Mouse (Mus musculus): ENCODE measurements at regions not wholly inside any gene's neighbourhood (a gene's known extent, or its start where the extent isn't known, plus 50 kb on each side); places are given as distances from the start of the nearest gene placed in this dataset.

- Histone ChIP-seq H3K4me2 (no peak overlapping the region), H3K4me3 (no peak overlapping the region), H3K27ac (replicated peaks) (no peak overlapping the region), H3K9me3 (no peaks in the 10 kb centered on the region), H3K27me3 (no peaks in the 10 kb centered on the region), H3K4me1 (replicated peaks) (no peaks in the 10 kb centered on the region), H3K9ac (no peak overlapping the region), H3K36me3 (no peaks in the 10 kb centered on the region)
- no peak for ATAC-seq (ENCODE audit: low read depth)
- WGBS, result 11% methylated on average over 3 of the region's 3 CpGs
Measured at GRCm38 (mm10) chr8:80251595-80251994, 193.8 kb upstream of the Hhip start.

- no peak overlapping the region for H3K9ac ChIP-seq
- H3K27ac ChIP-seq (replicated peaks), result no peak overlapping the region
- H3K4me1 ChIP-seq (replicated peaks), result no peaks in the 10 kb centered on the region
- ATAC-seq (ENCODE audit: low read depth), result no peak
- H3K9me3 ChIP-seq, result no peaks in the 10 kb centered on the region
- WGBS, result 82% methylated on average over 7 of the region's 7 CpGs
- no peak overlapping the region for H3K4me3 ChIP-seq
- H3K4me2 ChIP-seq, result no peak overlapping the region
- no peaks in the 10 kb centered on the region for H3K27me3 ChIP-seq
- no peaks in the 10 kb centered on the region for H3K36me3 ChIP-seq
Measured at GRCm38 (mm10) chr8:80250305-80251161, 192.7 kb upstream of the Hhip start.

- Histone ChIP-seq H3K27ac (replicated peaks) (no peak overlapping the region), H3K4me3 (no peak overlapping the region), H3K36me3 (no peaks in the 10 kb centered on the region), H3K27me3 (no peaks in the 10 kb centered on the region), H3K4me2 (no peak overlapping the region), H3K4me1 (replicated peaks) (no peaks in the 10 kb centered on the region), H3K9ac (no peak overlapping the region), H3K9me3 (no peaks in the 10 kb centered on the region)
- ATAC-seq (ENCODE audit: low read depth), result no peak
- WGBS, result 79% methylated on average over 2 of the region's 2 CpGs
Measured at GRCm38 (mm10) chr8:80249762-80250161, 192.0 kb upstream of the Hhip start.

- Histone ChIP-seq H3K9me3 (no peaks in the 10 kb centered on the region), H3K27ac (replicated peaks) (no peak overlapping the region), H3K27me3 (no peaks in the 10 kb centered on the region), H3K9ac (no peak overlapping the region), H3K4me2 (no peak overlapping the region), H3K4me1 (replicated peaks) (no peaks in the 10 kb centered on the region), H3K36me3 (no peaks in the 10 kb centered on the region), H3K4me3 (no peak overlapping the region)
- 84% methylated on average over 4 of the region's 4 CpGs for WGBS
- ATAC-seq (ENCODE audit: low read depth), result no peak
Measured at GRCm38 (mm10) chr8:80239879-80240278, 182.1 kb upstream of the Hhip start.

- no peaks in the 10 kb centered on the region for H3K9me3 ChIP-seq
- ATAC-seq (ENCODE audit: low read depth), result no peak
- no peak overlapping the region for H3K9ac ChIP-seq
- H3K4me3 ChIP-seq, result no peak overlapping the region
- H3K27ac ChIP-seq (replicated peaks), result no peak overlapping the region
- no peaks in the 10 kb centered on the region for H3K36me3 ChIP-seq
- WGBS, result 77% methylated on average over 1 of the region's 1 CpGs
- H3K4me1 ChIP-seq (replicated peaks), result peaks cover 4% of the 10 kb centered on the region
- H3K27me3 ChIP-seq, result no peaks in the 10 kb centered on the region
- H3K4me2 ChIP-seq, result no peak overlapping the region
Measured at GRCm38 (mm10) chr8:80210361-80210760, 152.6 kb upstream of the Hhip start.

- no peak for ATAC-seq (ENCODE audit: low read depth)
- no peak overlapping the region for H3K4me2 ChIP-seq
- 16% methylated on average over 15 of the region's 15 CpGs for WGBS
- H3K9ac ChIP-seq, result no peak overlapping the region
- peaks cover 25% of the 10 kb centered on the region for H3K4me1 ChIP-seq (replicated peaks)
- no peaks in the 10 kb centered on the region for H3K27me3 ChIP-seq
- no peak overlapping the region for H3K4me3 ChIP-seq
- no peak overlapping the region for H3K27ac ChIP-seq (replicated peaks)
- no peaks in the 10 kb centered on the region for H3K9me3 ChIP-seq
- no peaks in the 10 kb centered on the region for H3K36me3 ChIP-seq
Measured at GRCm38 (mm10) chr8:80204678-80205654, 147.2 kb upstream of the Hhip start.

GRCm38 (mm10) chr8:80203769-80204677, 146.2 kb upstream of the Hhip start:
- H3K9me3 ChIP-seq, result no peaks in the 10 kb centered on the region
- no peak overlapping the region for H3K4me3 ChIP-seq
- H3K27me3 ChIP-seq, result no peaks in the 10 kb centered on the region
- WGBS, result 7% methylated on average over 4 of the region's 4 CpGs
- no peaks in the 10 kb centered on the region for H3K36me3 ChIP-seq
- H3K4me1 ChIP-seq (replicated peaks), result peaks cover 25% of the 10 kb centered on the region
- H3K27ac ChIP-seq (replicated peaks), result no peak overlapping the region
- H3K9ac ChIP-seq, result no peak overlapping the region
- ATAC-seq (ENCODE audit: low read depth), result no peak
- no peak overlapping the region for H3K4me2 ChIP-seq

GRCm38 (mm10) chr8:80197680-80198079, 139.9 kb upstream of the Hhip start:
- no peaks in the 10 kb centered on the region for H3K36me3 ChIP-seq
- no peak overlapping the region for H3K4me3 ChIP-seq
- no peak for ATAC-seq (ENCODE audit: low read depth)
- no peaks in the 10 kb centered on the region for H3K27me3 ChIP-seq
- no peak overlapping the region for H3K4me2 ChIP-seq
- no peaks in the 10 kb centered on the region for H3K9me3 ChIP-seq
- H3K4me1 ChIP-seq (replicated peaks), result no peaks in the 10 kb centered on the region
- WGBS, result 88% methylated on average over 4 of the region's 4 CpGs
- H3K27ac ChIP-seq (replicated peaks), result no peak overlapping the region
- H3K9ac ChIP-seq, result no peak overlapping the region

GRCm38 (mm10) chr8:80190510-80190908, 132.7 kb upstream of the Hhip start:
- Histone ChIP-seq H3K27me3 (no peaks in the 10 kb centered on the region), H3K9ac (no peak overlapping the region), H3K9me3 (no peaks in the 10 kb centered on the region), H3K4me2 (no peak overlapping the region), H3K4me1 (replicated peaks) (peaks cover 8% of the 10 kb centered on the region; the same call in 1 of the 2 replicates), H3K4me3 (no peak overlapping the region), H3K27ac (replicated peaks) (peak overlapping the region; percentile 18; the same call in 1 of the 2 replicates), H3K36me3 (no peaks in the 10 kb centered on the region)
- WGBS, result 45% methylated on average over 4 of the region's 4 CpGs
- ATAC-seq (ENCODE audit: low read depth), result peak; percentile 76

GRCm38 (mm10) chr8:80189797-80190509, 132.1 kb upstream of the Hhip start:
- H3K27me3 ChIP-seq, result no peaks in the 10 kb centered on the region
- WGBS, result 65% methylated on average over 10 of the region's 10 CpGs
- no peaks in the 10 kb centered on the region for H3K36me3 ChIP-seq
- no peak overlapping the region for H3K4me3 ChIP-seq
- H3K4me2 ChIP-seq, result no peak overlapping the region
- H3K9ac ChIP-seq, result no peak overlapping the region
- 0 out of 2 replicates have a peak overlapping the region, but pooled peaks have one; percentile 18 for H3K27ac ChIP-seq (replicated peaks)
- H3K4me1 ChIP-seq (replicated peaks), result peaks cover 8% of the 10 kb centered on the region; the same call in 1 of the 2 replicates
- ATAC-seq (ENCODE audit: low read depth), result peak; percentile 57
- no peaks in the 10 kb centered on the region for H3K9me3 ChIP-seq

- WGBS, result 55% methylated on average over 4 of the region's 4 CpGs
- Histone ChIP-seq H3K4me3 (no peak overlapping the region), H3K9me3 (no peaks in the 10 kb centered on the region), H3K36me3 (no peaks in the 10 kb centered on the region), H3K9ac (no peak overlapping the region), H3K27me3 (no peaks in the 10 kb centered on the region), H3K27ac (replicated peaks) (no peak overlapping the region), H3K4me1 (replicated peaks) (no peaks in the 10 kb centered on the region; the same call in 1 of the 2 replicates), H3K4me2 (no peak overlapping the region)
- ATAC-seq (ENCODE audit: low read depth), result no peak
Measured at GRCm38 (mm10) chr8:80185286-80185685, 127.5 kb upstream of the Hhip start.
